Mouse (Mus musculus): ENCODE measurements around the gene Lmo4.

GRCm38 (mm10) chr3:144144066-144144465 lies 61.0 kb downstream of the Lmo4 start:
- no peak for TF ChIP-seq CTCF (IDR thresholded peaks at IDR 0.05; ENCODE audit: insufficient read depth, low read depth, low read length)
- no peak for TF ChIP-seq POLR2A (IDR thresholded peaks at IDR 0.05; ENCODE audit: insufficient read depth, low read depth, low read length)
